Mouse (Mus musculus) cerebellum, adult 2 months (tissue): Measurements from ENCODE around the gene Mitd1.

Source experiments
- CTCF ChIP-seq: fragments of 200-500 bp; IDR thresholded peaks from 2 replicates; pipeline ENCODE4 v1.5.1; 2011; ENCODE audit warnings: low read depth, mild to moderate bottlenecking, control low read depth, low read length, moderate library complexity, borderline replicate concordance; ENCODE audit not compliant: insufficient read depth
- POLR2A ChIP-seq: fragments of 200-500 bp; IDR thresholded peaks from 2 replicates; pipeline ENCODE4 v1.6.1; 2011; ENCODE audit warnings: low read length, control low read depth, borderline replicate concordance; ENCODE audit not compliant: insufficient read depth

DNA sequence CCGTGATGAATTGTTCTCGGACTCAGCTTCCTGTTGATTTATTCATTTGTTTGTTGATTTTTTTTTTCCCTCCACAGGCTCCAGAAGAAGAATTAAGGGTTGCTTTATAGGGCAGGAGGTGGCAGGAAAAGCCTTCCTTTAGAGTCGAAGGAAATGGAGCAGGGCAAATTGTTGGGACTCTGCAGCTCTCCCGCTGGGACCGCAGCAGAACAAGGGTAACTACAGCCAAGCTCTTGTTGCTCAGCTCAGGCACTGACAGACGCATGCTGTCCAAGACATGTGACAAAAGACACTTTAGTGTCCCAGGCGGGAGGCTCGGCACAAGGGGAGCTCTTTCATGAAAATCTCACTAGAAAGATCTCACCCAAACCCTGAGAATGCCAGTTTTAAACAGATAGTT, 32.3 kb upstream of the Mitd1 start:
- TF ChIP-seq CTCF = no peak
- no peak for TF ChIP-seq POLR2A
